Mouse (Mus musculus) stomach, postnatal 0 days (tissue): Measurements from ENCODE around the gene Tmem120b.

Experiments used
- CTCF ChIP-seq: IDR thresholded peaks from 2 replicates; pipeline ENCODE4 v1.5.1; 2016; ENCODE audit warnings: antibody characterized with exemption, low read depth, mild to moderate bottlenecking, moderate library complexity
- EP300 ChIP-seq: optimal IDR thresholded peaks from 2 replicates; pipeline ENCODE3; 2016; ENCODE audit warnings: antibody characterized with exemption

- no peak for TF ChIP-seq EP300
- TF ChIP-seq CTCF, result no peak
Observed at GRCm38 (mm10) chr5:123080041-123080440, 11.8 kb downstream of the Tmem120b start.
